Mouse (Mus musculus) brain, embryonic 14.5 days (tissue): ENCODE results near the gene Prkg1. TPM values are rescaled to one million over a fixed set of nuclear protein-coding genes. Genes with fewer than 3 reads are reported as not detected.
"Not testable (repeated sequence)": the region's sequence is repeated elsewhere in the genome, so short reads cannot be mapped to it uniquely, and the experiment has no call there.

ENCODE experiments used
- DNase-seq: peaks from one replicate; pipeline ENCODE4 v3.0.0-alpha.2; 2011; ENCODE audit warnings: low read depth
- CTCF ChIP-seq: fragments of 200-500 bp; IDR thresholded peaks from 2 replicates; pipeline ENCODE4 v1.5.1; 2012; ENCODE audit warnings: inconsistent platforms, mild to moderate bottlenecking, moderate library complexity, borderline replicate concordance; ENCODE audit not compliant: insufficient read depth, insufficient read length; ENCODE audit errors: extremely low read depth
- POLR2A ChIP-seq: fragments of 200-500 bp; IDR thresholded peaks from 2 replicates; pipeline ENCODE4 v1.6.1; 2012; ENCODE audit warnings: mild to moderate bottlenecking, inconsistent platforms, borderline replicate concordance; ENCODE audit not compliant: poor library complexity, insufficient read depth, insufficient read length, severe bottlenecking; ENCODE audit errors: extremely low read depth
- polyA plus RNA-seq: library from polyadenylated mRNA; depleted of rRNA; stranded (reverse); fragments of >200 nt; gene quantifications from 2 replicates; pipeline ENCODE4 v1.2.3, GENCODE M21; 2012

Prkg1 gene
- polyA plus RNA-seq, 1 experiment = 4.5 TPM

DNA sequence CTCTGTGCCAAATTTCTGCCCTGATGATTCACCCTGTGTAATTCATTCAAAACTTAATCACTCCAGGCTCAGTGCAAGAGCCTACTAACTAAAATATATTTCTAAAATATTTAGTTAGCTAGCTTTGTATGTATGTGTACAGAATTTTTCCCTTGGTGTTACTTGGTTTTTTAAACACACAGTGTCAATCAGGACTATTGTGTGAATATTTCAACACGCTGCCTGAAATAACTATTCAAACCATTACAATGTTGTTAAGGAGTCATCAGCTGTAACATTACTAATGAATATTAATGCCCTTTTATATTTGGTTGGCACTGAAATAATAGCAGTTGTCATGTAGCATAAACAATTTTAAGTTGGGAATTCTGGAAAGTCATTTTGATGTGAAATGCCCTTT, 502.4 kb downstream of the Prkg1 start:
- DNase-seq = peak; percentile 44
- TF ChIP-seq POLR2A (no peak), CTCF (no peak)

DNA sequence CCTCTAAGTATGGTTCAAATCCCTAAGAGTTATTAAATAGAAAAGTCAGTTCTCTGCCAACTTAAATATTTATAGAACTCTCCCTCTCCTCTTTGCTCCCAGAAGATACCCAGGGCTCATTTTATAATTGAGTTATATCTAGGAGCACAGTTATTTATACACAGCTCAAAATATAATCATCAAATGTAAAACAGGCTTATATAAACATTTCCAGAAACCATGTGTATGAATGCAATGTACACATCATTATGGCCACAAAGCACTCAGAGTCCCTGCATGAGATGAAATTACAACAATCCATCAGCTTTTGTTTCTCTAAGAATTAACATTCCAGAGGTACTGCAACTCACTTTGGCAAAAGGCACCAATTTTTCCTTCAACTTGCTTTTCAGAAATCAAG, 504.3 kb downstream of the Prkg1 start:
- no peak for TF ChIP-seq CTCF
- no peak for TF ChIP-seq POLR2A
- DNase-seq = no peak

DNA sequence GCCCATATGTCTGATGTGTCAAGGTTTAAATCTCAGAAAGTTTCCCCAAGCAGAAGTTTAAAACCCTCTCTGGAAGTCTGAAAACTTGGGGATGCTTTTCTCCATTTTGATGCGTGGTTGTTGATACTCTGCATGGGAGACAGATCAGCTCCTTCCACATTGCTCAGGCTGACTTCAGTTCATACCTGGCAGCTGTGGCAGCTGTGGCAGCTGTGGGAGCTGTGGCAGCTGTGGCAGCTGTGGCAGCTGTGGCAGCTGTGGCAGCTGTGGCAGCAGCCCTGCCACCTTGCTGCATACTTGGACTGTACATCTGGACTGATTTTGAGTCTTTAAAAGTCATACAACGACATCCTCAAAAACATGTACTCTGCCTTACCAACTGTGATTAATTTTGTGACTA, 509.1 kb downstream of the Prkg1 start:
- TF ChIP-seq CTCF = no peak
- TF ChIP-seq POLR2A = no peak
- DNase-seq = no peak

- DNase-seq = no peak
Observed at GRCm38 (mm10) chr19:31232410-31232809, 532.4 kb downstream of the Prkg1 start.

GRCm38 (mm10) chr19:31228385-31228784, 536.4 kb downstream of the Prkg1 start:
- DNase-seq = peak; percentile 21
- TF ChIP-seq CTCF (no peak), POLR2A (no peak)

More at GRCm38 (mm10) chr19:31232410-31232809, 532.4 kb downstream of the Prkg1 start:
- TF ChIP-seq POLR2A = no peak

DNA sequence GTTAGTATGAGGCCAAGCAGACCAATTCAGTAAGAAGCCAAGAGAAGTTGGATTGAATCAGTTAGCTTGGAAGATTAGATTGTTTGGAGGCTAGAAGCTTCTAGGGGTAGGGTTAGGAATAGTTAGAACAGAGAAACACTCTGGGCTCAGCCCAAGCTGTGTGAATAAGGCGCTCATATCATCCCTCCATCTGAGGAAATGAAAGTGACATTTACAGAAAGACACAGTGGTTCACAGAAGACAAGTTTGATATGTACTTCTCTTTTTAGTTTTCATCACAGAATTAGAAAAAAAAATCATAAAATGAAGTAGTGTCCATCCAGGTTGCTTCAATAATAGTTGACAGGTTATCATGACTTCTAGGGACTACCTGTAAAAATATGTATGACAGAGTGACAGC, 541.4 kb downstream of the Prkg1 start:
- TF ChIP-seq CTCF = no peak
- no peak for TF ChIP-seq POLR2A

GRCm38 (mm10) chr19:31219261-31219660, 545.6 kb downstream of the Prkg1 start:
- not testable (repeated sequence) for DNase-seq

More for the DNA sequence above, 541.4 kb downstream of the Prkg1 start:
- DNase-seq = no peak

DNA sequence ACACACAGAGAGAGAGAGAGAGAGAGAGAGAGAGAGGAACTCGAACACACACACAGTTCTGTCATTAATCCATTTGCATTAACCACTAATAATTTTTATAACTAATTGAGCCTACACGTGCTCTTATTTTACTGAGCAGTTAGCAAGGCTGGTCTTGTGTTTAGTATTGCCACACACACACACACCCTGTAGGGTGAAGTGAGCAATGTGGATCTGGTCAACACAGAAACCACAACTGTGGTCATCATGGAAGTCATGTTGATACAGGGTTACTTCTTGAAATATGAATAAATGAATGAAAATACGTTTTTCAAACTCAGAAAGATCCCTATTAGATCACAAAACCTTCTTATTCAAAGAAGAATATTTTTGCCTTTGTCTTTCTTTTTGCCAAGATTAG, 554.0 kb downstream of the Prkg1 start:
- no peak for DNase-seq
- TF ChIP-seq POLR2A (no peak), CTCF (no peak)

DNA sequence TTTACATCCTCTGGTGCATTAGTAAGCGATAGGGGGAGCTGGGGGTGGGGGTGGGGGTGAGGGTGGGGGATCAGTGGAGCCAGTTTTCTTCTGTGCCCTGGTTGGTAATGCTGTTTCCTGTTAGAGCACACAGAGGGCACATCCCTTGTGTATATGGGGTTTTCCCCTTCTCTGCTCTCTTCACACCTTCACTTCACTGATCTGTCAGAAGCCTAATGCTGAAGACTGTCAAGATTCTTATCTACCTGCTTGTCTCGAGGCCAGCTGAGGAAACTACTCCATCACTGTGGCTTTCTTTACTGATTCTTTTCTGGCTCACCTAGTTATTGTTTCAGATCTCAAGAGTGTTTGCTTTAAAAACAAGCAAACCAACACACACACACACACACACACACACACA, 554.4 kb downstream of the Prkg1 start:
- TF ChIP-seq CTCF (no peak), POLR2A (no peak)
- no peak for DNase-seq

DNA sequence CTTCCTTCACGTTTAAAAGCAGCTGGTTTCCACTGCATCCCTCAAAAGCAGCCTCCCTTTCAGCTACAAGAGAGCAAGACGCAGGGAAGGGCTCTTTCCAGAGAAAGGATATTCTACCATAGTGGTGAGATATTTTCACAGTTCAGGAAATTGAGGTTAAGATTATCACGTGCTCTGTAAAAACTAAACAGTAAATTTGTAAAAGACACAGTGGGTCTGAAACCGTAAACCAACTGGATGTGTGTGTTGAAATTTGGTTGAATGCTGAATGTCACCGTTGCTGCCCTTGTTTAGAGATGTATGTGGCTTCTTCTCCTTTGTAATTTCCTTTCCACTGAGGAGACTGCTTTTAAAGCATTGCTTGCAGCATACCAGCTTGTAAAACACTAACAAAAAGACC, 565.2 kb downstream of the Prkg1 start:
- TF ChIP-seq POLR2A (no peak), CTCF (no peak)
- DNase-seq = no peak

DNA sequence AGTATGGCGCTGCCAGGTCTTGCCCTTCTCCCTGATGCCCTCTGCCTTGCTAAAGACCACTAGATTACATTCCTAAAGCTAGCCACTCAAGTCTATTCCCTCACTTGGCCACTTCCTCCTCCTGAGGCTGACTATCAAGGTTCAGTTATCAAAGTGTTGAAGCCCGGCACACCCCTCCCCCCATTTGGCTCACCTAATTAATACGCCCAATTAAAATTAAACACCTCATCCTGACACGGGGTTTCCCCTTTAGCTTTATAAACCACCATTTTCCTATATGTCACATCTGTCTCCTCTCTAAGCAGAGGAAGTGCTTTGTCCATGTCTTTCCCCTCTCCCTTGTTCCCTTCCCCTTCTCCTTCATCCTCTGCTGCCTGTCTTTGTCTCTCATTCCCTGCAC, 566.4 kb downstream of the Prkg1 start:
- DNase-seq = no peak
- TF ChIP-seq POLR2A (no peak), CTCF (no peak)

- no peak for DNase-seq
- TF ChIP-seq POLR2A (no peak), CTCF (no peak)
Observed at GRCm38 (mm10) chr19:31197076-31197475, 567.8 kb downstream of the Prkg1 start.
